Mouse (Mus musculus): Measurements from ENCODE around the gene Gclc. TPM values are rescaled to one million over a fixed set of nuclear protein-coding genes. Genes with fewer than 3 reads are reported as not detected.

Gclc gene
- polyA plus RNA-seq, 1 experiment, result 27.0 TPM

- TF ChIP-seq POLR2A (IDR thresholded peaks at IDR 0.05; ENCODE audit: borderline replicate concordance, extremely low read depth, insufficient read depth, insufficient read length, poor library complexity, severe bottlenecking) (no peak), CTCF (IDR thresholded peaks at IDR 0.05; ENCODE audit: borderline replicate concordance, extremely low read depth, insufficient read depth, insufficient read length) (no peak)
- DNase-seq (ENCODE audit: low read depth), result peak; percentile 93
These were observed 35.4 kb downstream of the Gclc start for GRCm38 (mm10) chr9:77789615-77790348.

DNA sequence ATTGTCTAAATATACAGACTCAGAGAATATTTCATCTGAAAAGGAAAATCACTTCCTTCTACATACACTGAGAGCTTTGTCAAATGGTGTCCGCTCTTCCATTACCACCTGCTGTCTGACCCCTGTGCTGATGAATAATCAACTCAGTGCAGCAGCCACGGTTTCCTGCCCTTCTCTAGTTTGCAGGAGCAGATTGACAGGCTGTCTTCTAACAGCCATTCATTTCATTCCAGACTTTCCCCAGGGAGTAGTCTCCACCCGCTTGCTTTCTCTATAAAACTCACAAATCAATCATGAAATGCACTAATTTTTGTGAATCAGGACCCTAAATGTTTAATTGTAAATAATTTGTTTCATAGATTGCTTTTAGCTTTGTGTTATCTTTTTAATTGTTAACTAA is 39.5 kb downstream of the Gclc start:
- TF ChIP-seq CTCF (IDR thresholded peaks at IDR 0.05; ENCODE audit: borderline replicate concordance, extremely low read depth, insufficient read depth, insufficient read length) (no peak), POLR2A (IDR thresholded peaks at IDR 0.05; ENCODE audit: borderline replicate concordance, extremely low read depth, insufficient read depth, insufficient read length, poor library complexity, severe bottlenecking) (no peak)
- peak; percentile 51 for DNase-seq (ENCODE audit: low read depth)

DNA sequence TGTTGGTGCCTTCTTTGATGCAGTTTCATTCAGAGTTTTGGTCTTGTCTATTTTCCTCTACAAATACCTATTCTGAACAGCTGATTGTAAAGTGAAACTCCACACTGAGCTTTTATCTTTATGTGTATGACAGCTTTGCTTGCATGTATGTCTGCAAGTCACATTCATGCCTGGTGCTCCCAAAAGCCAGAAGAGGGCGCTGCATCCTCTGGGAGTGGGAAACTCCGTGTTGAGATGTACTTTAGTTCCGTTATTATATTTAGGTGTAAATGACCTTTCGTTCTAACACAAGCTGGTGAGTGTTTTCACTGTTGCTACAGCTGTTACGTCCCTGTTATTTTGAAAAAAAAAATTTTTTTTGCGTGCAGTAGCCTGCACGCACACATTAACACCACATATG is 48.1 kb downstream of the Gclc start:
- TF ChIP-seq POLR2A (IDR thresholded peaks at IDR 0.05; ENCODE audit: borderline replicate concordance, extremely low read depth, insufficient read depth, insufficient read length, poor library complexity, severe bottlenecking) (no peak), CTCF (IDR thresholded peaks at IDR 0.05; ENCODE audit: borderline replicate concordance, extremely low read depth, insufficient read depth, insufficient read length) (peak; percentile 51; the same call in 1 of the 2 replicates)
- peak; percentile 54 for DNase-seq (ENCODE audit: low read depth)

DNA sequence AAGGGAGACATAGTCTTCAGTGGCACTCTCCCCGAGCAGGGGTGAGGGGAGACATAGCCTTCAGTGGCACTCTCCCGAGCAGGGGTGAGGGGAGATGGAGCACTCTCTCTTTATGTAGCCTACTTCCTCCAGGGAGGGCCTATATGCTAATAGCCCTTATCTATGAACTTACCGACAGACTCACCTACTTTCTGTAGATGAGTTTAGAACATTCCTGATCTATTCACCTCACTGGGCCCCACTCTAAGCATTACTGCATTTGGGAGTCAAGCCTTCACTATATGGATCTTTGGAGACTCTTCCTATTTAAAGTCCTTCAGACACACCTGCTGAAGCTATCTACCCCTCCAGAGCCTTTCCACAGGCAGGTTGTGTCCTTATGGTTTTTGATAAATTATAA is 52.1 kb downstream of the Gclc start:
- TF ChIP-seq POLR2A (IDR thresholded peaks at IDR 0.05; ENCODE audit: borderline replicate concordance, extremely low read depth, insufficient read depth, insufficient read length, poor library complexity, severe bottlenecking) (no peak), CTCF (IDR thresholded peaks at IDR 0.05; ENCODE audit: borderline replicate concordance, extremely low read depth, insufficient read depth, insufficient read length) (no peak)
- peak; percentile 30 for DNase-seq (ENCODE audit: low read depth)

DNA sequence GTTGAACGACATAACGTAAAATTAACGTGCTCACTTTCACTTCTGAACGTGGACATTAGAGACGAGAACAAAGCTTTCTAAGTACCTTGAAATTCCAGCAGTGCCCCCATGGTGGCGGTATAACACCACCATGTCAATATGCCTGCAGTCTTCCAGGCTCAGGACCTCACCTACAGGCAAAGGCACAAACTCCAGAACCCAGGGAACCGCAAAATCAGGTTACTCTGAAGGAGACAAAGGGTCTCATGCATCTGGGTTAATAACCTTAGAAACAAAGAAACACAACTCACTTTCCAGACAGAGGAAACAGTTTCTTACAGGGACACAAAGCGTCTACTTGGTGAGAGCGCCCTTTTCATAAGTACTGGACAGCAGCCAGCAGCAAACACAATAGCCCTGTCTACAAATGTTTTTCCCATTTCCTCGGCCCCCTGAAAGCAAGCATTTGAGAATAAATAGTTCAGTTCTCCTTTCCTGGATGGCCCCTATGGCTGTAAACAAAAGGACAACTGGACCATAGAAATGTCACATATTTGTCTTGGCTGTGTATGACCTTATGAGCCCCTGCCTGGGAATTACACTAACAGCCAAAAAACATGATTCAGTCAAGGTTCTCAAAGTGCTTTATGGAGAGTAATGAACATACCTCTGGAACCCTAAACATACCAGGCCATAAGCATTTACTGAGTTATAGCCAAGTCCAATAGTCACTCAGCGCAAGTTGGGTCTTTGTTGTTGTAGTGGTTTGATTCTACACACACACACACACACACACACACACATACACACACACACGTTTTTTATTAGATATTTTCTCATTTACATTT is 52.7 kb downstream of the Gclc start:
- peak; percentile 95 for DNase-seq (ENCODE audit: low read depth)
- peak; percentile 91 for TF ChIP-seq CTCF (IDR thresholded peaks at IDR 0.05; ENCODE audit: borderline replicate concordance, extremely low read depth, insufficient read depth, insufficient read length)
- no peak for TF ChIP-seq POLR2A (IDR thresholded peaks at IDR 0.05; ENCODE audit: borderline replicate concordance, extremely low read depth, insufficient read depth, insufficient read length, poor library complexity, severe bottlenecking)

GRCm38 (mm10) chr9:77808481-77808880 is 54.1 kb downstream of the Gclc start:
- no peak for DNase-seq (ENCODE audit: low read depth)
- TF ChIP-seq CTCF (IDR thresholded peaks at IDR 0.05; ENCODE audit: borderline replicate concordance, extremely low read depth, insufficient read depth, insufficient read length) (no peak), POLR2A (IDR thresholded peaks at IDR 0.05; ENCODE audit: borderline replicate concordance, extremely low read depth, insufficient read depth, insufficient read length, poor library complexity, severe bottlenecking) (no peak)

DNA sequence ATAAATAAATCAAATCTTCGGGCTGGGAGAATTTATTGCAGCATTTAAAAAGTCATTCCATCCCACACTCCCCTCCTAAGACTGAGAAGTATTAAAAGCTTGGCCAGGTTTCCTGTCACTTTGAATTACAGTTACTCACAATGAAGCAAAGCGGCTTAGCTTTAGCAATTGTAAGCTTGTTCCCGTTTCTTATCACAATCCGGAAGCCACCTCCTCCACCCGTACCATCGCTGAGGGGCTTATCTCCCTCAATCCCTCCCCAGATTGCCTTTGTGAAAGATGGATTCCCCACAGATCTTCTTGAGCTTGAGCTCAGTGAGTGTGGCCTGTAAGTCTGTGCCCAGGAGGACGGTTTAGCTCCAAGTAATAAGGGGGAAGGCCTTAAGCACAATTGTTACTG is 64.5 kb downstream of the Gclc start:
- DNase-seq (ENCODE audit: low read depth), result peak; percentile 31
- TF ChIP-seq CTCF (IDR thresholded peaks at IDR 0.05; ENCODE audit: borderline replicate concordance, extremely low read depth, insufficient read depth, insufficient read length) (no peak), POLR2A (IDR thresholded peaks at IDR 0.05; ENCODE audit: borderline replicate concordance, extremely low read depth, insufficient read depth, insufficient read length, poor library complexity, severe bottlenecking) (no peak)

DNA sequence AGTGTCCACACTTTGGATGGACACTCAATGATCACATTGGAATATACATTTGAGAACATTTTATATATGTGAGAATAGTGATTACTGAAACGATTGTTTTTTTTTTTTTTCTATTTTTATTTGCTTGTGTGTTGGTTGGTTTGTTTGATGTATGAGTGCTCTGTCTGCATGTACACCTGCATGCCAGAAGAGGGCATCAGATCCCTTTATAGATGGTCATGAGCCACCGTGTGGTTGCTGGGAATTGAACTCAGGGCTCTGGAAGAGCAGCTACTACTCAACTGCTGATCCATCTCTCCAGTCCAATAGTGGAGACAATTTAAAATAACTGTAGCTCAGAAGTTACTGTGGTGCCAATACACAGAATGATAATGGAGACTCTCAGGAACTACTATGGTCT is 65.0 kb downstream of the Gclc start:
- no peak for DNase-seq (ENCODE audit: low read depth)
- TF ChIP-seq CTCF (IDR thresholded peaks at IDR 0.05; ENCODE audit: borderline replicate concordance, extremely low read depth, insufficient read depth, insufficient read length) (no peak), POLR2A (IDR thresholded peaks at IDR 0.05; ENCODE audit: borderline replicate concordance, extremely low read depth, insufficient read depth, insufficient read length, poor library complexity, severe bottlenecking) (no peak)

DNA sequence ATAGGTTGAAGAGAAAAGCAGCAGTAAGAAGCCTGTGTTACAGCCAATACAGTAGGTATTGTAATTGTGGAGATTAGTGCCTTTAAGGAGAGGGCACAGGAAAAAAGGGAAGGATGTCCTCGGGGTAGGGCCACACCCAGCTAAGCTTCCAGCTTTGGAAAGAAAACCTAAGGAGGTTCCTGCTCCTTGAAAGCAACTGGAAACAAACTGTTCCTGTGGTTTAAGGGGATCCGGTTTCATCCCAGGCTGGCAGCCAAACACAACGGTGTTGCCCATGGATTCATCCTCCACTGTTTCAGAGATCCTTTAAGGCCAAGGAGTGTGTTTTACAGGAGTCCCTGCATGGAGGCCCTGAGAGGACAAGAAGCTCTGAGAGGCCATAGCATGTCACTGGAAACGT is 66.5 kb downstream of the Gclc start:
- no peak for DNase-seq (ENCODE audit: low read depth)
- TF ChIP-seq POLR2A (IDR thresholded peaks at IDR 0.05; ENCODE audit: borderline replicate concordance, extremely low read depth, insufficient read depth, insufficient read length, poor library complexity, severe bottlenecking) (no peak), CTCF (IDR thresholded peaks at IDR 0.05; ENCODE audit: borderline replicate concordance, extremely low read depth, insufficient read depth, insufficient read length) (no peak)

- TF ChIP-seq CTCF (IDR thresholded peaks at IDR 0.05; ENCODE audit: borderline replicate concordance, extremely low read depth, insufficient read depth, insufficient read length) (no peak), POLR2A (IDR thresholded peaks at IDR 0.05; ENCODE audit: borderline replicate concordance, extremely low read depth, insufficient read depth, insufficient read length, poor library complexity, severe bottlenecking) (no peak)
- peak; percentile 13 for DNase-seq (ENCODE audit: low read depth)
These were observed 71.1 kb downstream of the Gclc start for GRCm38 (mm10) chr9:77825380-77825961.

GRCm38 (mm10) chr9:77826237-77826636 is 71.9 kb downstream of the Gclc start:
- DNase-seq (ENCODE audit: low read depth), result no peak
- TF ChIP-seq POLR2A (IDR thresholded peaks at IDR 0.05; ENCODE audit: borderline replicate concordance, extremely low read depth, insufficient read depth, insufficient read length, poor library complexity, severe bottlenecking) (no peak), CTCF (IDR thresholded peaks at IDR 0.05; ENCODE audit: borderline replicate concordance, extremely low read depth, insufficient read depth, insufficient read length) (no peak)

Data from brain, embryonic 14.5 days (tissue).